Mouse (Mus musculus): ENCODE results near the gene Pprc1. TPM values are rescaled to one million over a fixed set of nuclear protein-coding genes. Genes with fewer than 3 reads are reported as not detected.

Pprc1 gene
- polyA plus RNA-seq (2012; rRNA removed; ENCODE audit: low replicate concordance): 8.0 and 18.5 TPM in 2 replicates

DNA sequence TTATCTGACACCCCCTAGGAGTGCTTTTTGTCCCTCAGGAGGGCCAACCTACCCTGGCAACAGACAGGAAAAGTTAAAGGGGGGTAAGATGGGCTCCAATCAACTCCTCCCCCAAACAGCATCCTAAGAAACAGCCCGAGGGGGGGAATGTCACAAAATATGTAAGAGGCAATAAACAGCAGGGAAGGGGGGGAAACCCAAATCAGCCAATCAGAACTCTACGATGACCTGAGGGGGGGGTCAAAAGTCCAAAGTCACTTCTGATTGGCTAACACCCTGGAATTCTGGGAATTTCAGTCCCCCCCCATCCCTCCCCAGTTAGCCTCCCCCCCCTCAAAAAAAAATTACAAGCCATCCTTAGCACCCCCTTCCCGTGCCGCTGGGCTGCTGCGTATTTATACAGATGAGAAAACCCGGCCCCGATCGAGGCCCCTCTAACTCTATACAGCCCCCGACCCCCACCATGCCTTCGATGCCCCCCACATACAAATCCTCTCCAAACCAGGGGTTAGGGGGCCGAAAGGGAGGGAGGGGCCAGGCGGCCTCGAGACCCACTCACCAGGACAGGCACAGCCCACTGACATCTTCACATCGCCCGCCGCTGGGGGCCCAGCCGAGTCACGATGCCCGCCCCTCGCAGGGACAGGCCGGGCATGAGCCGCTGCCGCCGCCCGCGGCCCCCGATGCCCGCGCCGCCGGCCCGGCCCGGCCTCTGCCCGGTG, at the start of gene Pprc1:
TSS of gene Pprc1 (plus strand) at position 616 of the 722 bp plus-strand sequence.

DNA sequence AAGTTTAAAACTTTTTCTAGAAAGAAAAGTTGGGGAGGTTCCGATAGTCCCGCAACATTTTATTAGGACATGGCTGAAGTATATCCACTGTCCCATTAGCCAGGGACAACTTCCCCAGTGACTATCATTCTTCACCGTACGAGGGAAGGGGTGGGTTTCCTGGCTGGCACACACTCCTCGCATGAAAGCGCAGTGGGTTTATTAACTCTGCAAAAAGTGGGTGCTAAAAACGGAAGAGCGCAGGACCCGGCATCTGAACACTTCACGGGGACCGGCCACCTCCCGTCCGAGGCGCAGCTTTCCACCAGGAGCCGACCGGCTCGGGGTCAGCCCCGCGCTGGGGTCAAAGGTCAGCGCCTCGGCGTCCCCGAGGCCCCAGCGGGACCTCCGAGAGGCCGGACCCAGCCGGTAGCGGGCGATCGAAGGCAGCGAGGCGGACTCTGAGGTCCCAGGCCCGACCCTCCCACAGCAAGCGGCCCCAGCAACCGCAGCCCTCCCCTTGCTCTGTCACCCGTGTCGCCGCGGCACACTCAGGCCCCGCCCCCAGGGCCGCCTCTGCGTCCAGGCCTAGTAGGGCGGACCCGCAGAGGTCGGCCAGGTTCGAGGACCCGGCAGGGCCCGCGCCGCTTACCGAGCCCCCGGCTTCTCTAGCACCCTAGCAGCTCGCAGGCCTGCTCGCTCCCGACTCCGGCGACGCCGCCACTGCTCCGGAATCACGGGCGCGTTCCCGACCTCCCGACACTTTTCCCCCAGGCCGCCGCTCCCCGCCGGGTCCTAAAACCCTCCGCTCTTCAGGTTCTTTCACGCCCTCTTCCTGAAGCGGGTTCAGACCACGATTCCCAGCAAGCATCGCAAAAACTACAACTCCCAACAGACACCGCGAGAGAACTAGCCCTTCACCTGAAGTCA, 46.6 kb upstream of the Pprc1 start, which contains the start of gene Armh3:
TSS of gene Armh3 (minus strand) at position 704 of the 909 bp plus-strand sequence.

DNA sequence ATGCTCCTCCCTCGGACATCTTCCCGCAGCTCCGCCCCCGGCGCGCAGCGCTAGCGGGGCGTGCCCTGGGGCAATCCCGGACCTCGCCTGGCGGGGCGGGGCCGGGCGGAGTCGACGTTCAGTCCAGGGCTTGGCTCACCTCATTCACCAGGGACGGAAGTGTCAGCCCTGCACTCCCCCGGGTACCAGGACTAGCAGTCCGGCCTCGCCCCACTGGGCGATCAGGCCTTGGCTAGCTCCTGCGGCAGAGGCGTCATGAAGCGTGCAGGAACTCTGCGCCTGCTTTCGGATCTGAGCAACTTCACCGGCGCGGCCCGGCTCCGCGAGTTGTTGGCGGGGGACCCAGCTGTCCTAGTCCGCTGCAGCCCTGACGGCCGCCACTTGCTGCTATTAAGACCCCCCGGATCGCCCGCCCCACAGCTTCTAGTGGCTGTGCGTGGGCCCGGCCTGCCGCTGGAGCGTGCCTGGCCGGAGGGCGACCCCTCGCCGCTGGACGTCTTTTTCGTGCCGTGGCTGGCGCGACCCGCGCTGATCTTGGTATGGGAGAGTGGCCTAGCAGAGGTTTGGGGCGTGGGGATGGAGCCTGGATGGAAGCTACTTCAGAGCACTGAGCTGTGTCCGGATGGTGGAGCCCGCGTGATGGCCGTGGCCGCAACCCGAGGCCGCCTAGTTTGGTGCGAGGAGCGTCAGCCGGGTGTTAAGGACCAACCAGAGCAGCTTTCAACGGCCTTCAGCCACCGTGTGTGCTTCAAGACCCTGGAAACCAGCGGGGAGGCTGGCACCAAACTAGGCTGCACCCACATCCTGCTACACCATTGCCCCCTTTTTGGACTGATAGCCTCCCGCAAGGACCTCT, 41.1 kb upstream of the Pprc1 start, which contains the start of gene Hps6:
TSS of gene Hps6 (plus strand) at position 138 of the 856 bp plus-strand sequence.

DNA sequence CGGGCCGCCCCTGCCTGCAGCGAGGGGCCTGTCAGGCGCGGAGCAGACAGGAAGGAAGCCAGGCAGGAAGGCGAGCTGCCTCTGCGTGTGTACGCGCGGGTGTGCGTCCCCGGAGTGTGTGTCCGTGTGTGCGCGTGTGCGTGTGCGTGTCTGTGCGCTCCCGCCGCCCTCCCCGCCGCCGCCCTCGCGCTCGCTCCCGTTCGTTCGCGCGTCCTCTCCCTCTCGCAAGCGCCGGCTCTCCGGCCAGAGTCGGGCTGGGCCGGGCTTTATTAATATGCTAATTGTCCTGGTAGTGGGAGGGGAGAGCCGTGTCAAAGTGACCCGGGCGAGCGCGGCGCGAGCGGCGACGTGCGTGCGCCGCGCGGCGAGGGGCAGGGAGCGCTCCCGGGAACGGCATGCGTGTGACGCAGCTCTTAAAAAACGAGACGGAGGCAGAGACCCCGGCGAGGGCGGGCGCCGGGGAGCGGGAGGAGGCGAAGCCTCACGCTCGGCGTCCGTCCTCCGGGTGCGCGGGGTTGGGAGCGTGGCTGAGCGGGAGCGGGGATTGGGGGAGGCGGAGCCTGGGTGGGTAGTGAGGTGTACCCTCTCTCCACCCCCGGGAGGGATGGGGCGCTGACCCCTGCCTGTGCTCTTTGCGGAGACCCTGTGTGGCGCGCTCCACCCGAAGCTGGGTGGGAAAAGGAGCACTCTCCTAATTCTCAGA, 458 bp downstream of the Pprc1 start, which contains the start of gene Ldb1:
TSS of gene Ldb1 (minus strand) at position 222 of the 703 bp plus-strand sequence.

DNA sequence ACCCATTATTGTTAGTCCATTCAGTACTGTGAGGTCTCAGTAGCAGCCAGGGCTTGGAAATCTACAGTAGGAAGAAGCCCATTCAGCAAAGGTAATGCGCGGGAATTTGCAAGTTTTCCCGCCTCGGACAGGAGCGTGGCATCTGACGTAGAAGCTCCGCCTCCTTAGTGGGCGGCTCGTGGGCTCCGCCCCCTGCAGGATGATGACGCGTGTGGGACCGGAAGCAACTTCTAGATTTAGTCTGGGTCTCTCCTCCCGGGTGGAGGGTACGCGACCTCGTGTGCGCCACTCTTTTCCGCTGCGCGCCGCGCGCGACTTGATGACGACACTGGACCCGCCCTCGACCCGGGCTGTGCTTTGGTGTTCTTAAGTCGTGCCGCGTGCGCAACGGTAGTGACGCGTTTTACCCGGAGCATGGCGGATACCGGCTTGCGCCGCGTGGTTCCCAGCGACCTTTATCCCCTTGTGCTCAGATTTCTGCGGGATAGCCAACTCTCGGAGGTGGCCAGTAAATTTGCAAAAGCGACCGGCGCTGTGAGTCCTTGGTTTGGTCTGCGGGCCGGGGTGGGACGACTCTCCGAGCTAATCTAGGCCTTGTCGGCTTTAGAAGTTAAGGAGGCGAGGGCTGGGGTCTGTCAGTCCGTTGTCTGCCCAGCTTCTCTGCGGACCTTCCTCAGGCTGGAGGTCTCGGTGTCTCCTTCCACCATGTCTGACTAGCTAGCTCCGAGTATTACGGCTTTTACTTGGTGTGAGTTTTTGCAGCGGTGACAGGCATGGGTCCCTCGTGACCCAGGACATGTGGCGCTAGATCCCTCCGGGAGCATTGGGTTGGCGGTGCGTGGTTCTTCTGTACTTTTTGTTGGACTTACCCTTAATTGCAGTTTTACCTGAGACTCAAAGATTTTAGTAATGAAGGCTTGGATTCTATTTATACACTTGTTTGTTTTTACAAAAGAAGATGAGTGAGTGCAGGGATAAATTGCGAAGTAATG, 31.2 kb downstream of the Pprc1 start, which contains the start of gene Nolc1:
TSS of gene Nolc1 (plus strand) at position 248 of the 992 bp plus-strand sequence.

Other genes with a start within 250 kb of the Pprc1 start
- gene Kcnip2, start 228.8 kb upstream of the Pprc1 start, polyA plus RNA-seq (2012; rRNA removed; ENCODE audit: low replicate concordance): 7.7 and 13.9 TPM in 2 replicates
- gene Armh3, start 46.4 kb upstream of the Pprc1 start, polyA plus RNA-seq (2012; rRNA removed; ENCODE audit: low replicate concordance): 6.3 and 7.3 TPM in 2 replicates
- 4.3 and 5.2 TPM in 2 replicates for gene Hps6, start 41.4 kb upstream of the Pprc1 start, polyA plus RNA-seq (2012; rRNA removed; ENCODE audit: low replicate concordance)
- 59.4 and 62.9 TPM in 2 replicates for gene Ldb1, start 328 bp downstream of the Pprc1 start, polyA plus RNA-seq (2012; rRNA removed; ENCODE audit: low replicate concordance)
- gene Nolc1, start 31.0 kb downstream of the Pprc1 start, polyA plus RNA-seq (2012; rRNA removed; ENCODE audit: low replicate concordance): 2.5 and 4.8 TPM in 2 replicates
- not detected in 2 replicates for gene Elovl3, start 87.0 kb downstream of the Pprc1 start, polyA plus RNA-seq (2012; rRNA removed; ENCODE audit: low replicate concordance)
- not detected in 2 replicates for gene Pitx3, start 103.4 kb downstream of the Pprc1 start, polyA plus RNA-seq (2012; rRNA removed; ENCODE audit: low replicate concordance)
- gene Gbf1, start 107.6 kb downstream of the Pprc1 start, polyA plus RNA-seq (2012; rRNA removed; ENCODE audit: low replicate concordance): 187 and 199 TPM in 2 replicates